Mouse (Mus musculus): ENCODE measurements around the gene Rspo1.

Gene Rspo1

DNA sequence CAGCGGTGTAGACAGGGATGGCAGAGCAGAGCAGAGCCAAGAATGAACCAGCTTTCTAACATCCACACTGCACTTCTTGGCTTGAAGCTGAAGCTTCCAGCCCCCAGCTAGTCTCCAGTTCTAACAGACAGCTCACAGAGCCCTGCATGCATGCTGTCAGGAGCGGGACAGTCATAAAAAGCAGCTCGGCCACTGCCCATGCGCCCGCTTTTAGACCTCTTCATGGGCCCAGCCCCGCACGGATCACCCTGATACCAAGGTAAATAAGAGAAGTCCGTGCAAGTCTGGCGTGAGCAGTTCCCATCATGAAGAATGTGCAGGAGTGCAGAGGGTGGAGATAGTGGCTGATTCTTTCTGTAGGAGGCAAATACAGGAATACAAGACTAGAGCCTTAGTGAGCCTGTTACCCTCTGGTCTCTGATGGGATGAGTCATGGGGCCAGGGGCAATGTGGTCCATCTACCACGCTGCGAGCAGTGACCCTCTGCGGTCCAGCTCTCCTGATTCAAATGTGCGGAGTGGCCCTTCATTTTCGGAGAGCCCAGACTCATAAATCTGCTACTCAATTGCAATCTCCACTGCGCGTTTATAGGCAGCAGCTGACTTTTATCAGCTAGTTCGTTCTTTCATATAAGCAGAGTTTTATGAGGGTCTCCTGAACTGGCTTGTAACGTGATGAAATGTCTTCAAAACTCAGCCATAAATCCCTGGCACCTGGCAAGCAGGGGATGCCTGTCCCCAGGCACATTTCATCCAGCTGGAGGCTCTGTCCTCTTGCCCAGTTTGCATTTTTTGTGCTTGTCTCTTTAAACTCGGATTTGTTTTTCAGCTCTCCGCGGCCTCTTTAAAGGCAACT lies 35.8 kb upstream of the Rspo1 start:
- Histone ChIP-seq H3K4me3 (replicated peaks; ENCODE audit: low read length) (no peak overlapping the region), H3K36me3 (ENCODE audit: insufficient read depth, low read length) (peaks cover 11% of the 10 kb centered on the region), H3K4me1 (replicated peaks; ENCODE audit: low read depth, low read length) (peaks cover 4% of the 10 kb centered on the region), H3K9me3 (ENCODE audit: low read length) (no peaks in the 10 kb centered on the region), H3K27me3 (ENCODE audit: insufficient read depth, low read length) (peaks cover 19% of the 10 kb centered on the region)
- no peak for TF ChIP-seq NANOG (IDR thresholded peaks at IDR 0.05; ENCODE audit: borderline replicate concordance, low read length)
- no peak for TF ChIP-seq CTCF (conservative IDR thresholded peaks at IDR 0.05; ENCODE audit: low read length)
- TF ChIP-seq POU5F1 (IDR thresholded peaks at IDR 0.05; ENCODE audit: borderline replicate concordance, low read length): no peak

DNA sequence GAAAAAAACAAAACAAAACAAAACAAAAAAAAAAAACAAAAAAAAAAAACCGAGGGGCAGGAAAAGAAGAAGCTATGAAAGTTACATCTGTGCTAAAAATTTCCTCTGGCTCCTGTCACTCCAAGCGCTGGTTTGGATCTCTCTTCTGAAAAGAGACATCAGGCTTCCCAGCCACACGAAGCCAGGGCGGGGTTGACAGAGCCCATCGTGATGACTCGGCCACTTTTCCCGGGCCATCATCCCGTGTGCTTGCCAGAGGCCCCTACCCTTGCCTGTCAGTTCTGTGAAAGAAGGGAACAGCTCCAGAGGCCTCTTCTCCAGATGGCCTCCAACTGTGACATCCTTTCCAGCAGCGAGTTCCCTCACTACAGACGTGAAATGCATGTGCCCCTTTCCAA lies 35.2 kb upstream of the Rspo1 start:
- peaks cover 7% of the 10 kb centered on the region for H3K36me3 ChIP-seq (ENCODE audit: insufficient read depth, low read length)
- H3K9me3 ChIP-seq (ENCODE audit: low read length): no peaks in the 10 kb centered on the region
- TF ChIP-seq NANOG (IDR thresholded peaks at IDR 0.05; ENCODE audit: borderline replicate concordance, low read length): no peak
- TF ChIP-seq CTCF (conservative IDR thresholded peaks at IDR 0.05; ENCODE audit: low read length): no peak
- no peak for TF ChIP-seq POU5F1 (IDR thresholded peaks at IDR 0.05; ENCODE audit: borderline replicate concordance, low read length)
- peaks cover 4% of the 10 kb centered on the region for H3K4me1 ChIP-seq (replicated peaks; ENCODE audit: low read depth, low read length)
- no peak overlapping the region for H3K4me3 ChIP-seq (replicated peaks; ENCODE audit: low read length)
- H3K27me3 ChIP-seq (ENCODE audit: insufficient read depth, low read length): peaks cover 23% of the 10 kb centered on the region

DNA sequence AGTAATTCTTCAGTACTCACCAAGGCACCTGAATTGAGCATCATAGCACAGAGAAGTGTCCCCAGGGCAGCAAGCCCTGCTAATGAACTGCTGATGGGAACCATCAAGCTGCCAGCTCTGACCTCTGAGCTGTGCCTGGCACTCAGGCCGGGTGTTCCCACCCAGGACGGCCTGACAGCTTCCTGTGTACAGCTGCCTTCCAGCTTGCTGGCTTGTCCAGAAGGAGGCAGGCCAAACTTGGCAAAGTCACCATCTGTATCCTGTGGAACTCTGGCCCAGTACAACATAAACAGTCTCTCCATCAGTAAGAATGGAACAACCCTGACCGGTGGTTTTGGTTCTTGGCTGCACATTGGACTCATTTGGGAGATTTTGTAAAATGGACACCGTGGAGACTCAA lies 32.7 kb upstream of the Rspo1 start:
- Histone ChIP-seq H3K4me1 (replicated peaks; ENCODE audit: low read depth, low read length) (no peaks in the 10 kb centered on the region), H3K9me3 (ENCODE audit: low read length) (no peaks in the 10 kb centered on the region), H3K27me3 (ENCODE audit: insufficient read depth, low read length) (peaks cover 35% of the 10 kb centered on the region), H3K36me3 (ENCODE audit: insufficient read depth, low read length) (no peaks in the 10 kb centered on the region), H3K4me3 (replicated peaks; ENCODE audit: low read length) (no peak overlapping the region)
- TF ChIP-seq NANOG (IDR thresholded peaks at IDR 0.05; ENCODE audit: borderline replicate concordance, low read length) (no peak), POU5F1 (IDR thresholded peaks at IDR 0.05; ENCODE audit: borderline replicate concordance, low read length) (no peak), CTCF (conservative IDR thresholded peaks at IDR 0.05; ENCODE audit: low read length) (no peak)

DNA sequence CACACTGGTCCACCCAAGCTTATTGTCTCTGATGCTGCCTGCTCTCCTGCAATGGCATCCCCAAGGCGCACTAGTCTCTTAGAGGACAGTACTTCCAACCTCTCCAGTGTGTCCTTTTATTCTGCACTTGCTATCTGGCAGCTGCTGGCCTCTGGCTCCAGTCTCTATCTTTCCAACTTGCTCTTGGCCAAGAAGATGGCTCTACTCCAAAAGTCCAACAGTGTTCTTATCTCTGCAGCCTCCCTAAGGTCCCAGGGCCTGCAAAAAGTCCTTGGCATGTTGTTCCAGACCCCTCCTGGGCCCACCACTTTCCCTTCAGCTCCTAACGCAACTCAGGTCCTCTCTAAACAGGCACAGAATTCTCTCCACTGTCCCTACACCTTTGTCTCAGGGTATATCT lies 28.9 kb upstream of the Rspo1 start:
- no peak overlapping the region for H3K4me3 ChIP-seq (replicated peaks; ENCODE audit: low read length)
- H3K27me3 ChIP-seq (ENCODE audit: insufficient read depth, low read length): peaks cover 33% of the 10 kb centered on the region
- no peaks in the 10 kb centered on the region for H3K9me3 ChIP-seq (ENCODE audit: low read length)
- no peaks in the 10 kb centered on the region for H3K36me3 ChIP-seq (ENCODE audit: insufficient read depth, low read length)
- TF ChIP-seq CTCF (conservative IDR thresholded peaks at IDR 0.05; ENCODE audit: low read length) (no peak), POU5F1 (IDR thresholded peaks at IDR 0.05; ENCODE audit: borderline replicate concordance, low read length) (no peak), NANOG (IDR thresholded peaks at IDR 0.05; ENCODE audit: borderline replicate concordance, low read length) (no peak)
- H3K4me1 ChIP-seq (replicated peaks; ENCODE audit: low read depth, low read length): 0 out of 2 replicates have a peak, but pooled peaks cover under 1% of the 10 kb centered on the region

DNA sequence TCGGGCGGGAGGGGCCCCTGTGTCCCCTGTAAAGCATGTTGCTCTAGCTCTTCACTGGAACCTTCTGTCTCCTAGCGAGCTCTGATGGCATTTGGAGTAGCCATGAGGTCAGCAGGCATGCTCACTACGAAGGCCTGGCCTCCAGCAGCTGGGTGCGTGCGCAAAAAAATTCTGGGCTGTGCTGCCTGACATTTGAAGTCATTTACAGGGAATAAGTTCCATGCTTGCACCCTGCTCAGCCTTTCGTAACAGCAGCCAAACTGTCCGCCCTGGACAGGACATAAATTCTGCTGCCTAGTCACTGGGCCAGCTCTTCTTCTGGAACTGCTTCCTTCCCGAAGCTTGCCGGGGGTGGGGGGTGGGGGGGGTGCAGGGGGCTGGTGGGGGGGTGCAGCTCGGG lies 27.2 kb upstream of the Rspo1 start:
- Histone ChIP-seq H3K9me3 (ENCODE audit: low read length) (no peaks in the 10 kb centered on the region), H3K27me3 (ENCODE audit: insufficient read depth, low read length) (peaks cover 16% of the 10 kb centered on the region), H3K4me1 (replicated peaks; ENCODE audit: low read depth, low read length) (0 out of 2 replicates have a peak, but pooled peaks cover 5% of the 10 kb centered on the region), H3K4me3 (replicated peaks; ENCODE audit: low read length) (no peak overlapping the region), H3K36me3 (ENCODE audit: insufficient read depth, low read length) (no peaks in the 10 kb centered on the region)
- no peak for TF ChIP-seq CTCF (conservative IDR thresholded peaks at IDR 0.05; ENCODE audit: low read length)
- no peak for TF ChIP-seq POU5F1 (IDR thresholded peaks at IDR 0.05; ENCODE audit: borderline replicate concordance, low read length)
- no peak for TF ChIP-seq NANOG (IDR thresholded peaks at IDR 0.05; ENCODE audit: borderline replicate concordance, low read length)

DNA sequence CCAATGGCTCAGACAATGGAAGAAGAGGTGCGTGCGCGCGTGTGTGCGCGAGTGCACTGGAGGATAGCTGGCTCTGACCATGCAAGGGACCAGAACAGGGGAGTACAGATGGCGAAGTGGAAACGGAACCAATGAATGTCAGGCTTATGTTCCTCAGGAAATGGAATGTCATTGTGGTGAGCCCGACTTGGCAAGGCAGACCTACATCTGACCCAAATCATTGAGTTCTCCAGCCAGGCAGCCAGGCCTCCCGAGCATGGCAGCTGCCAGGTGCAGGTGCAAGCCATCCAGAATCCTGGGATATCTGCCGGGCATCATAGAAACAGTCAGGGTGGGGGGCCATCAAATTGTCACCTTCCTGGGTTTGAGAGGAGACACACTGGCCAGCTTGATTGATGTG lies 25.3 kb upstream of the Rspo1 start:
- Histone ChIP-seq H3K9me3 (ENCODE audit: low read length) (no peaks in the 10 kb centered on the region), H3K4me3 (replicated peaks; ENCODE audit: low read length) (no peak overlapping the region), H3K27me3 (ENCODE audit: insufficient read depth, low read length) (peaks cover 21% of the 10 kb centered on the region), H3K36me3 (ENCODE audit: insufficient read depth, low read length) (no peaks in the 10 kb centered on the region), H3K4me1 (replicated peaks; ENCODE audit: low read depth, low read length) (peaks cover 8% of the 10 kb centered on the region; the same call in 1 of the 2 replicates)
- TF ChIP-seq CTCF (conservative IDR thresholded peaks at IDR 0.05; ENCODE audit: low read length): no peak
- no peak for TF ChIP-seq POU5F1 (IDR thresholded peaks at IDR 0.05; ENCODE audit: borderline replicate concordance, low read length)
- TF ChIP-seq NANOG (IDR thresholded peaks at IDR 0.05; ENCODE audit: borderline replicate concordance, low read length): no peak

DNA sequence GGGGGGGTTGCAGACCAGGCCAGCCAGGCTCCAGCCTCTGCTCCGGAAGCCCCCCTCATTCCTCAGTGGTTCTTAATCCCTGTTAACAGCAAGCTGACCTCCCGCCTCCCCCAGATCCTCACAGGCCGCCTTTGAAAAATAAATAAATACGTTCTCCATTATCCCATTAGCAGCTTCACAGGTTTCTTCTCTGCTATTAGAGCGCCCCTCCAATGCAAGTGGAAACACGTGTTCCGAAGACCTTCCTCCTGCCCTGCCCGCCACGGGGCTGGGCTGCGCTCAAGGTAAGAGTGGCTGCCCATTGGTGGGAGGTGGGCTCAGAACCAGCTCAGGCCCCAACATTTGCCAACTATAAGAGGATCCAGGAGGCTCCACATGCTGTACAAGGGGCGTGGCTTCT lies 23.7 kb upstream of the Rspo1 start:
- Histone ChIP-seq H3K27me3 (ENCODE audit: insufficient read depth, low read length) (peaks cover 8% of the 10 kb centered on the region), H3K36me3 (ENCODE audit: insufficient read depth, low read length) (no peaks in the 10 kb centered on the region), H3K9me3 (ENCODE audit: low read length) (no peaks in the 10 kb centered on the region), H3K4me3 (replicated peaks; ENCODE audit: low read length) (no peak overlapping the region), H3K4me1 (replicated peaks; ENCODE audit: low read depth, low read length) (peaks cover 8% of the 10 kb centered on the region; the same call in 1 of the 2 replicates)
- TF ChIP-seq NANOG (IDR thresholded peaks at IDR 0.05; ENCODE audit: borderline replicate concordance, low read length): no peak
- no peak for TF ChIP-seq POU5F1 (IDR thresholded peaks at IDR 0.05; ENCODE audit: borderline replicate concordance, low read length)

DNA sequence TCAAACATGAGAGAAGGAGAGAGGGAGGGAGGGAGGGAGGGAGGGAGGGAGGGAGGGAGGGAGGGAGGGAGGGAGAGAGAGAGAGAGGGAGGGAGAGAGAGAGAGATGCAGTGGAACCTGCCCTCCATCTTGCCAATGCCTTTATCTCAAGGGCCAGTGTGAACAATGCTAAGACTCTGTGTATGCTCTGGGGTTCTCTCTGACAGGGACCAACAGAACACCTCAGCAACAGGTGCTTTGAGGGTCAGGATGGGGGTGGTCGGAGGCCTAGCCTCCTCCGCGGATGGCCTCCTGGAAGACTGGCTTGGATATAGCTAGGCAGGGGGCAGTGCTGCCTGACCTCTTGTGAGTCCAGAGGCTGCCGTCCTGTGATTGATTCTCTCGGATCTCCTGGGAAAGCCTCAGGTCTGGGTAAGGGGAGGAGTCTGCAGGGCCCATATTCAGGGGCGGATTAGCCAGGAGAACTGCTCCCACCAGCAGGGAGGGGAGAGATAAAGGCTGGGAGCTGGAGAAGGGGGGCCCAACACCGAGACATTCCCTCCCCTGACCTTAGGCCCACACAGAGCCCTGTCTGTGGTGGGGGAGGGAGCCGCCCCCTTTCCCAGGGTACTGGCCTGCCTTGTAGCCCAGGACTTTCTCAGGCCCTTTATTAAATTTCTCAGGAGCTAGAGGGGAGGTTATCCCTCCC lies 21.2 kb upstream of the Rspo1 start:
- TF ChIP-seq CTCF (conservative IDR thresholded peaks at IDR 0.05; ENCODE audit: low read length) (no peak), POU5F1 (IDR thresholded peaks at IDR 0.05; ENCODE audit: borderline replicate concordance, low read length) (no peak)
- H3K4me3 ChIP-seq (replicated peaks; ENCODE audit: low read length): peak overlapping the region; percentile 10; the same call in 1 of the 2 replicates
- no peaks in the 10 kb centered on the region for H3K36me3 ChIP-seq (ENCODE audit: insufficient read depth, low read length)

More for the DNA sequence above, 21.2 kb upstream of the Rspo1 start:
- no peaks in the 10 kb centered on the region for H3K9me3 ChIP-seq (ENCODE audit: low read length)
- H3K27me3 ChIP-seq (ENCODE audit: insufficient read depth, low read length): peaks cover 27% of the 10 kb centered on the region; the same call in 1 of the 2 replicates
- H3K4me1 ChIP-seq (replicated peaks; ENCODE audit: low read depth, low read length): peaks cover 18% of the 10 kb centered on the region
